Mouse (Mus musculus) cerebellum, postnatal 25 days (tissue): ENCODE results near the gene Dpm1.

Experiments
- DNase-seq, 2 experiments: peaks; one replicate each; pipeline ENCODE4 v3.0.0; 2021; ENCODE audit warnings: mixed read lengths in 2 of 2

Gene Dpm1

DNA sequence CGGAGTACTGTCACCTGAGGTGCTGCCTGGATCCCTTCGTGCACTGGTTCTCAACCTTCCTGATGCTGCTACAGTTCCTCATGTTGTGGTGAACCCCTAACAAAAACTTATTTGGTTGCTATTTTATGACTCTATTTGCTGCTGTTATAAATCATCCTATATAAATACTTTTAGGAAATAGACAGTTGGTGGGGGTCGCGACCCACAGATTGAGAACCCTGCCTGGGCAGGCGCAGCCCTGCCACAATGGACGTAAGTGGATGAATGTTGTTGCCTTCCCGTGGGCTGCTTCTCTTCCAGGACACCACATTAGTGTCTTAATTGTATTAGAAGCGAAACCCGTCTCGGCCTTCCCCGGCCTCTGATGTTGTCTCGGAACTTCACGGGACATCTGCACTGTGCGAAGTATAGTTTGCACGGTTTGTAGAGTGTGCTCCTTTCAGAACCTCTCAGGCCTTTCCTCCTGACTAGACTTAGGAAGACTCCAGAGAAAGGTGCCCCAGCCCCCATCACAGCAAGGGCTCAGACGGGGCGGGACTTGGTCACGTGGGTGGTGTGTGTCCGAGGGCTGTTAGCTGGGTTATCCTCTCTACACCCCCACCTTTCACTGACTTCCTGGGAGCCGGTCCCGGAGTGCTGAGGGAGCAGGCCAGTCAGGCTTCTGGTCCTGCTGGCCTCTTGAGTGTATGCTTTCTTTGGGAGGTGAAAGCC is 63.5 kb downstream of the Dpm1 start:
- no peak for DNase-seq

DNA sequence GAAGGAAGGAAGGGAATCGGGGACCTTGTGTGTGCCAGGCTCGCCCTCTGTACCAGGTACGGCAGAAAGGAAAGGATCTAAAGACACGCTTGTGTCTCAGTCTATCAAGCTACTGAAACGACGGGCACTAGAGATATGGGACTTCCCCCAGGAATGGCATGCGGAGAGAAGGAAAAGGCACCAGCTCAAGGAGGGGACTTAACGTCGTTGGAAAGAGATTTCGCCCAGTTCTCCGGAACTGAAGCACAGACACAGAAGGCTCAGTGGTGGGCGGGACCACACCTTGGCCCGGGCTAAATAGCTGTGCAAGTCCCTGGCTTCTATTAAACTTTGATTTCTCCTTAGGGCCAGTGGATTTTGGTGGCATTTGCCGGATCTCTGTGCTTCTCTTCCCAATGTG is 68.4 kb downstream of the Dpm1 start:
- no peak for DNase-seq

DNA sequence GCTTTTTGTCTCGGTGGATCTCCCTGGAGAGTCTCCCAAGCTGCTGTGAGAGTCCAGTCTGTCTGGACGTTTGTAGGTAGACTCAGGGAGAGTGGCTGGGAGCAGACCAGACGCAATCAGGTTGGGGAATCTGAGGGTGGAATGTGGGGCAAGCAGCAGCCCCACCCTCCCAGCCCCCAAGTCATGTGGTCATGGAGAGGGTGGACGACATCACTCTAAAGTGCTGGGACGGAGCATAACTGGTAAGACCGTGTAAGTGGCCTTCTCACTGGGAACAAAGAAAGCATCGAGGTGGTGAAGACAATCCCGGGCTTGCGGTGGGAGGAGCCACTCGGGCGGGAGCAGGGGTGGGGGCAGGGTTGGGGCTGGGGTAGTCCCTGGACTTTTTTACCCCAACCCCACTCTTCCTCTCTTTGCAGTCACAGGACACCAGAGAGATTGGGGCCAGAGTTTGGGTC is 68.8 kb downstream of the Dpm1 start:
- no peak for DNase-seq

DNA sequence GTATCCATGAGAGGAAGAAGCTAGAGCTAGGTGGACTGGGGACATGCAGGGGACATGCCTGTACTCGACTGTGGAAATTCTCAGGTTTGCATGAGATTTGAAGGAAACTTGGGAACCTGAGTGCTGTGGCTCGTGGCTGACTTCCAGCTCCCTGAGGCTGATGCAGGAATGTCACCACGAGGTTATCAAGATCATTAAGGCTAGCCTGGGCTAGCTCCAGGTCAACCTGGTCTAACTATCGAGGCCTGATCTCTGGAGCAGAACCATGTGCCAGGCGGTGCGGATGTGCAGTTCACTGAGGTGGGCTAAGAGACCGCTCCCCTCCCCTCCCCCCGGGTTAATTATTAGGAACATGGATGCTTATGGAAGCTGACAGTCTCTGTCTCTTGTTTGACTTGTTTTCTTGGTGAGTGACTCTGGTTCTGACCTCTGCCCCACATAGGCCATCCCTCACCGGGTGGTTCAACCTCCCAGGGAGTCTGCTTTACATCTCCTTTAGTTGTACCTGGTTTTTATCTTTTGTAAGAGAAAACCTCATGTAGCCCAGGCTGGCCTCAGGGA is 69.9 kb downstream of the Dpm1 start:
- no peak for DNase-seq
